Mouse (Mus musculus) thymus, adult 2 months (tissue): ENCODE measurements at regions not wholly inside any gene's neighbourhood (a gene's known extent, or its start where the extent isn't known, plus 50 kb on each side); places are given as distances from the start of the nearest gene placed in this dataset.

Experiments
- DNase-seq: peaks from one replicate; pipeline ENCODE4 v3.0.0; 2021
- H3K27ac ChIP-seq: fragments of 200-500 bp; 2 replicates; pipeline ENCODE4 v1.5.1; 2012; ENCODE audit warnings: low read length, control low read depth; ENCODE audit not compliant: control insufficient read depth, insufficient read depth
- H3K27me3 ChIP-seq: fragments of 200-500 bp; 2 replicates; pipeline ENCODE4 v1.6.1; 2012; ENCODE audit warnings: mild to moderate bottlenecking, low read length, moderate library complexity, mixed read lengths; ENCODE audit not compliant: control insufficient read depth, insufficient read depth
- H3K36me3 ChIP-seq: fragments of 200-500 bp; 2 replicates; pipeline ENCODE4 v1.6.1; 2012; ENCODE audit warnings: mild to moderate bottlenecking, low read length, moderate library complexity; ENCODE audit not compliant: control insufficient read depth, insufficient read depth
- H3K4me1 ChIP-seq: fragments of 200-500 bp; replicated peaks from 2 replicates; pipeline ENCODE4 v1.6.1; 2012; ENCODE audit warnings: low read length; ENCODE audit not compliant: control insufficient read depth, insufficient read depth
- H3K4me3 ChIP-seq: fragments of 200-500 bp; 2 replicates; pipeline ENCODE4 v1.5.1; 2012; ENCODE audit warnings: mild to moderate bottlenecking, low read length, control low read depth, moderate library complexity; ENCODE audit not compliant: control insufficient read depth, insufficient read depth
- CTCF ChIP-seq: fragments of 200-500 bp; IDR thresholded peaks from 2 replicates; pipeline ENCODE4 v1.5.1; 2012; ENCODE audit warnings: mild to moderate bottlenecking, control low read depth, low read length, moderate library complexity, borderline replicate concordance; ENCODE audit not compliant: control insufficient read depth, poor library complexity, insufficient read depth; ENCODE audit errors: extremely low read depth
- POLR2A ChIP-seq: fragments of 200-500 bp; IDR thresholded peaks from 2 replicates; pipeline ENCODE4 v1.6.1; 2012; ENCODE audit warnings: mild to moderate bottlenecking, low read length, control low read depth, moderate library complexity; ENCODE audit not compliant: control insufficient read depth, poor library complexity, insufficient read depth; ENCODE audit errors: extremely low read depth
- WGBS: fragments of 180-500 bp; shearing (Covaris S2); methylation state at CpG from one replicate; pipeline ENCODE4 v1.1.7; 2018; 5-methylcytosine and 5-hydroxymethylcytosine counted together

DNA sequence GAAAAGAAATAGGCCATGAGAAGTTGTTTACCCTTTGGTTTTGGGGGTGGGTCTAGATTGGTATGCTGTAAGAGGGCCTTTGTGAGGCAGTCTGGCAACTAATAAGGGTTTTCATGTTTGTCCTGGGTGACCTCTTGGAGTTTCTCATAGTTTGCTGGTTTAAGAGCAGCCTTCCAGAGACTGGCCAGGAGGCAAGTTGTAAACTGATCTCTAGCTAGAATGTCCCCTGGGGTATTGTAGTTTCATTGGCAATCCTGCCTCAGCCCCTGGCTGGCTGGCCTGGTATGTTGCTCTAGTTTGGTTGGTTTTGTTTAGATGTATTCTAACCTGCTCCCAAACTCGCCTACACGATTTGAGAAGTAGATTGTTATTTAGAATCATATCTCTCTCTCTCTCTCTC lies 187.1 kb downstream of the Ankrd50 start:
- H3K36me3 ChIP-seq, result no peaks in the 10 kb centered on the region
- no peaks in the 10 kb centered on the region for H3K27me3 ChIP-seq
- no peak for TF ChIP-seq POLR2A
- TF ChIP-seq CTCF, result no peak
- H3K4me1 ChIP-seq, result peaks cover 14% of the 10 kb centered on the region
- no peak for DNase-seq
- 95% methylated on average over 2 of the region's 2 CpGs for WGBS
- H3K4me3 ChIP-seq, result no peak overlapping the region
- H3K27ac ChIP-seq, result no peak overlapping the region

DNA sequence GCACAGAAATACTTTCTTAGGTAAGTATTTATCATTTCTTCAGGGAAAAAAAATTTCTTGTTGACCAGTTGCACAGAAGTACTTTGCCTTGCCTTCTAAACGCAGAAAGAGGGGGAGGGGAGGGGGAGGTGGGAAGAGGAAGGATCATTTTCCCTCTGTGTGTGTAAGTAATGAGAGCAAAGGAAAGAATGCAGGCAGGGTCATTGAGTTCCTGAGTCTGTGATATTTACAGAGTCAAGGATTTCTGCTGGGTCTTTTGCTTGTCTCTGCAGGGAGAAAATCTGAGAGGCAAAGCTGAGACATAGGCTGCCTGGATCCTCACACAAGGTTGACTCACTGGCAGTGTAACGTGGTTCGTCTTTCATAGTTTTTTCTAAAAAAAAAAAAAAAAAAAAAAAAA lies 195.6 kb downstream of the Ankrd50 start:
- Histone ChIP-seq H3K4me1 (peaks cover 13% of the 10 kb centered on the region), H3K27ac (no peak overlapping the region), H3K27me3 (no peaks in the 10 kb centered on the region; the same call in 1 of the 2 replicates), H3K4me3 (no peak overlapping the region), H3K36me3 (no peaks in the 10 kb centered on the region)
- WGBS, result 34% methylated on average over 3 of the region's 3 CpGs
- TF ChIP-seq POLR2A (no peak), CTCF (no peak)
- DNase-seq, result no peak

DNA sequence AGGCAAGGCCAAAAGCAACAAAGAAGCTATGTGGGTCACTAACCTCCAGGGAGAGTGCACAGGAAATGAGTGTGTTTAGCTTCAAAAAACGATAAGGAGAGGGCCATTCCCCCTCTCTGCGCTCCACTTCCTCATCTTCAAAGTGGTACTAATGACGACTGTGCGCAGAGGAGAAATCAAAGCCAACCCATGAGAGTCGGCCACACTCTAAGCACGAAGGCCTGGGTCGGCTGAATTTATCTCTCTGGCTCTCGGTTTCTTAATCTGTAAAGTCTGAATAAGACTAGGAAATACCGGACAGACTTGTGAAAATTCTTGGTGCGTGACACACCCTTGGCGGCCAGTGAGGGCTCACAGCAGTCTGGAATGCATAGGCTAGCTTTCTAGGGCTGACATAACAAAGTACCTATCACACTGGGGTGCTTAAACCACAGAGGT lies 200.9 kb downstream of the Ankrd50 start:
- Histone ChIP-seq H3K27me3 (no peaks in the 10 kb centered on the region; the same call in 1 of the 2 replicates), H3K4me1 (peaks cover 34% of the 10 kb centered on the region), H3K4me3 (no peak overlapping the region), H3K27ac (no peak overlapping the region), H3K36me3 (no peaks in the 10 kb centered on the region)
- WGBS, result 16% methylated on average over 11 of the region's 11 CpGs
- peak; percentile 18 for DNase-seq
- TF ChIP-seq CTCF, result no peak
- TF ChIP-seq POLR2A, result no peak

GRCm38 (mm10) chr3:38282891-38283290 lies 201.8 kb downstream of the Ankrd50 start:
- no peak overlapping the region for H3K27ac ChIP-seq
- DNase-seq, result no peak
- WGBS, result 50% methylated on average over 4 of the region's 4 CpGs
- TF ChIP-seq CTCF (no peak), POLR2A (no peak)
- H3K36me3 ChIP-seq, result no peaks in the 10 kb centered on the region
- no peak overlapping the region for H3K4me3 ChIP-seq
- H3K27me3 ChIP-seq, result no peaks in the 10 kb centered on the region; the same call in 1 of the 2 replicates
- H3K4me1 ChIP-seq, result peaks cover 34% of the 10 kb centered on the region

GRCm38 (mm10) chr3:38281683-38282082 lies 203.0 kb downstream of the Ankrd50 start:
- peaks cover 31% of the 10 kb centered on the region for H3K4me1 ChIP-seq
- TF ChIP-seq POLR2A, result no peak
- TF ChIP-seq CTCF, result no peak
- no peak overlapping the region for H3K4me3 ChIP-seq
- DNase-seq, result no peak
- H3K27me3 ChIP-seq, result no peaks in the 10 kb centered on the region; the same call in 1 of the 2 replicates
- H3K36me3 ChIP-seq, result no peaks in the 10 kb centered on the region
- H3K27ac ChIP-seq, result peak overlapping the region; percentile 81; the same call in 1 of the 2 replicates
- 58% methylated on average over 4 of the region's 4 CpGs for WGBS

DNA sequence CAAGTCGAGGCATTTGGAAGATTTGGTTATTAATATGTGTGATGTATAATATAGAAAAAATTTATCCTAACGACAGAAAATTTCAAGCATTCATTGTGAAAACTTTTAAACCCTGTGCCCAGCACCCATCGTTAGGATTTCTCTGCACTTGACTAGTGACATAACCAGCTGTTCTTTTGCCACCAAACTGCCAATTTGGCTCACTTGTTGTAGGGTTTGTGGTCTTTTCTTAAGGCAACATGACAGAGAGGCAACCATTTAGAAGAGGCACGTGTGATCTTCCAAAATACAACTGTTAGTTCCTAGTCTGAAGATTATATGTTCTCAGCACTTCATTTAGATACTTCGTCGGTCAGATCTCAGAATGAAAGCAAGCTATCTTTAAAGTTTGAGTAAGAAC lies 203.8 kb downstream of the Ankrd50 start:
- Histone ChIP-seq H3K27ac (peak overlapping the region; percentile 81; the same call in 1 of the 2 replicates), H3K4me3 (no peak overlapping the region), H3K36me3 (no peaks in the 10 kb centered on the region), H3K4me1 (peaks cover 31% of the 10 kb centered on the region), H3K27me3 (no peaks in the 10 kb centered on the region)
- DNase-seq, result no peak
- TF ChIP-seq CTCF, result no peak
- TF ChIP-seq POLR2A, result no peak
- WGBS, result 22% methylated on average over 6 of the region's 6 CpGs

GRCm38 (mm10) chr3:38280105-38280504 lies 204.5 kb downstream of the Ankrd50 start:
- DNase-seq, result peak; percentile 75
- H3K27ac ChIP-seq, result peak overlapping the region; percentile 59
- no peaks in the 10 kb centered on the region for H3K36me3 ChIP-seq
- WGBS, result 3% methylated on average over 3 of the region's 3 CpGs
- peaks cover 35% of the 10 kb centered on the region for H3K4me1 ChIP-seq
- no peaks in the 10 kb centered on the region for H3K27me3 ChIP-seq
- no peak overlapping the region for H3K4me3 ChIP-seq
- TF ChIP-seq POLR2A (no peak), CTCF (no peak)
